Mouse (Mus musculus) embryonic facial prominence, embryonic 13.5 days (tissue): ENCODE results near the gene Zfp791. TPM values are rescaled to one million over a fixed set of nuclear protein-coding genes. Genes with fewer than 3 reads are reported as not detected.

Experiments used
- ATAC-seq: fragments of 200-750 bp; cut with Nextera tagmentation; 2 replicates; pipeline ENCODE4 v1.8.0; 2017; ENCODE audit warnings: low read depth; ENCODE audit not compliant: insufficient number of reproducible peaks, insufficient read depth, low FRiP score, low TSS enrichment
- H3K27ac ChIP-seq: fragments of 300-500 bp; sonication (generic); 2 replicates; pipeline ENCODE4 v1.5.1; 2015; ENCODE audit warnings: moderate library complexity, mild to moderate bottlenecking, inconsistent platforms
- H3K27me3 ChIP-seq: fragments of 300-500 bp; sonication (generic); 2 replicates; pipeline ENCODE4 v1.6.1; 2015; ENCODE audit warnings: mild to moderate bottlenecking, inconsistent platforms
- H3K36me3 ChIP-seq: fragments of 300-500 bp; sonication (generic); 2 replicates; pipeline ENCODE4 v1.6.1; 2015; ENCODE audit warnings: mild to moderate bottlenecking, inconsistent platforms
- H3K4me1 ChIP-seq: fragments of 300-500 bp; sonication (generic); 2 replicates; pipeline ENCODE4 v1.6.1; 2015; ENCODE audit warnings: inconsistent platforms
- H3K4me2 ChIP-seq: fragments of 300-500 bp; sonication (generic); 2 replicates; pipeline ENCODE4 v1.6.1; 2015; ENCODE audit warnings: moderate library complexity, mild to moderate bottlenecking, inconsistent platforms
- H3K4me3 ChIP-seq: fragments of 300-500 bp; sonication (generic); 2 replicates; pipeline ENCODE4 v1.5.1; 2015; ENCODE audit warnings: mild to moderate bottlenecking, inconsistent platforms
- H3K9ac ChIP-seq: fragments of 300-500 bp; sonication (generic); 2 replicates; pipeline ENCODE4 v1.6.1; 2015; ENCODE audit warnings: mild to moderate bottlenecking, inconsistent platforms
- H3K9me3 ChIP-seq: fragments of 300-500 bp; sonication (generic); 2 replicates; pipeline ENCODE4 v1.6.1; 2016; ENCODE audit warnings: inconsistent platforms
- WGBS: fragments of 180-500 bp; shearing (Covaris S2); methylation state at CpG from one replicate; pipeline ENCODE4 v1.1.7; 2015; ENCODE audit warnings: mixed read lengths; 5-methylcytosine and 5-hydroxymethylcytosine counted together
- polyA plus RNA-seq: library from polyadenylated mRNA; unstranded; fragments of >200 nt; fragmentation: Nextera tagmentation; extraction: Ambion mirVana; gene quantifications from 2 replicates; pipeline ENCODE4 v1.2.1, GENCODE M21; 2015

Gene Zfp791
- polyA plus RNA-seq, 1 experiment from 2014 or later: 2.9 TPM

GRCm38 (mm10) chr8:85081216-85081555 is 41.7 kb downstream of the Zfp791 start, which contains the start of gene Wdr83:
TSS of gene Wdr83 (minus strand) at chr8:85081306.
- Histone ChIP-seq H3K36me3 (peaks cover 33% of the 10 kb centered on the region), H3K4me3 (peak within 1 kb of the TSS; percentile 93), H3K27ac (peak within 1 kb of the TSS; percentile 62), H3K9ac (peak within 1 kb of the TSS; percentile 92), H3K27me3 (no peaks in the 10 kb centered on the region), H3K9me3 (no peaks in the 10 kb centered on the region), H3K4me2 (peak within 1 kb of the TSS; percentile 97), H3K4me1 (peaks cover 31% of the 10 kb centered on the region)
- 0% methylated on average over 9 of the region's 9 CpGs for WGBS
- ATAC-seq: peak; percentile 53; the same call in 1 of the 2 replicates

GRCm38 (mm10) chr8:85080532-85081215 is 42.2 kb downstream of the Zfp791 start, which contains the start of gene Wdr83os:
TSS of gene Wdr83os (plus strand) at chr8:85080740.
- Histone ChIP-seq H3K4me3 (peak within 1 kb of the TSS; percentile 93), H3K4me2 (peak within 1 kb of the TSS; percentile 97), H3K27me3 (no peaks in the 10 kb centered on the region), H3K9me3 (no peaks in the 10 kb centered on the region), H3K9ac (peak within 1 kb of the TSS; percentile 92), H3K36me3 (peaks cover 35% of the 10 kb centered on the region), H3K4me1 (peaks cover 31% of the 10 kb centered on the region), H3K27ac (peak within 1 kb of the TSS; percentile 62)
- under 1% methylated on average over 30 of the region's 30 CpGs for WGBS
- peak; percentile 17; the same call in 1 of the 2 replicates for ATAC-seq

GRCm38 (mm10) chr8:85080214-85080531 is 42.7 kb downstream of the Zfp791 start:
- no peaks in the 10 kb centered on the region for H3K9me3 ChIP-seq
- H3K36me3 ChIP-seq: peaks cover 35% of the 10 kb centered on the region
- no peak for ATAC-seq
- under 1% methylated on average over 25 of the region's 25 CpGs for WGBS
- peaks cover 31% of the 10 kb centered on the region for H3K4me1 ChIP-seq
- H3K27ac ChIP-seq: peak overlapping the region; percentile 62
- H3K4me3 ChIP-seq: peak overlapping the region; percentile 93
- peak overlapping the region; percentile 92 for H3K9ac ChIP-seq
- H3K4me2 ChIP-seq: peak overlapping the region; percentile 97
- H3K27me3 ChIP-seq: no peaks in the 10 kb centered on the region

GRCm38 (mm10) chr8:85076993-85077392 is 45.9 kb downstream of the Zfp791 start:
- peaks cover 19% of the 10 kb centered on the region for H3K4me1 ChIP-seq
- H3K4me3 ChIP-seq: no peak overlapping the region
- no peak overlapping the region for H3K4me2 ChIP-seq
- 0% methylated on average over 2 of the region's 2 CpGs for WGBS
- no peaks in the 10 kb centered on the region for H3K9me3 ChIP-seq
- no peak for ATAC-seq
- H3K27me3 ChIP-seq: no peaks in the 10 kb centered on the region
- no peak overlapping the region for H3K9ac ChIP-seq
- no peak overlapping the region for H3K27ac ChIP-seq
- peaks cover 52% of the 10 kb centered on the region for H3K36me3 ChIP-seq

GRCm38 (mm10) chr8:85076001-85076400 is 46.9 kb downstream of the Zfp791 start:
- WGBS: 82% methylated on average over 9 of the region's 9 CpGs
- H3K36me3 ChIP-seq: peaks cover 52% of the 10 kb centered on the region

DNA sequence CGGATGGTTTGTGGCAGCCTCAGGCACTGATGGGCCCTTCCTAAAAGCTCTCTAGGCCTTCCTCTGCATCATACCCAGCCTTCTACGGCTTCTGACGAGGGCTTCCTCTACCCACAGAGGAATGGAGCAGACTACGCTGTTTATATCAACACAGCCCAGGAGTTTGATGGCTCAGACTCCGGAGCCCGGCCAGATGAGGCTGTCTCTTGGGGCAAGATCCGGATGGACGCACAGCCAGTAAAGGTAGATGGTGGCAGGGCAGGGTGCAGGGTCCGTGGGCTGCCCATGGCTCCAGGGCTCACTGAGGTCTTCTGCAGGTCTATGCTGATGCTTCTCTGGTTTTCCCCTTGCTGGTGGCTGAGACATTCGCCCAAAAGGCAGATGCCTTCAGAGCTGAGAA is 48.3 kb downstream of the Zfp791 start:
- H3K4me3 ChIP-seq: no peak overlapping the region
- H3K4me1 ChIP-seq: peaks cover 12% of the 10 kb centered on the region
- no peak overlapping the region for H3K27ac ChIP-seq
- 80% methylated on average over 10 of the region's 10 CpGs for WGBS
- no peak overlapping the region for H3K9ac ChIP-seq
- no peaks in the 10 kb centered on the region for H3K9me3 ChIP-seq
- peaks cover 52% of the 10 kb centered on the region for H3K36me3 ChIP-seq
- H3K27me3 ChIP-seq: no peaks in the 10 kb centered on the region
- ATAC-seq: no peak
- no peak overlapping the region for H3K4me2 ChIP-seq

More at GRCm38 (mm10) chr8:85076001-85076400, 46.9 kb downstream of the Zfp791 start:
- ATAC-seq: no peak
- no peaks in the 10 kb centered on the region for H3K27me3 ChIP-seq
- H3K4me2 ChIP-seq: no peak overlapping the region
- H3K9ac ChIP-seq: no peak overlapping the region
- no peak overlapping the region for H3K27ac ChIP-seq
- no peaks in the 10 kb centered on the region for H3K9me3 ChIP-seq
- H3K4me1 ChIP-seq: peaks cover 13% of the 10 kb centered on the region
- no peak overlapping the region for H3K4me3 ChIP-seq

- Histone ChIP-seq H3K9me3 (no peaks in the 10 kb centered on the region), H3K4me2 (no peak overlapping the region), H3K27me3 (no peaks in the 10 kb centered on the region), H3K4me1 (peaks cover 9% of the 10 kb centered on the region), H3K36me3 (peaks cover 52% of the 10 kb centered on the region), H3K9ac (no peak overlapping the region), H3K4me3 (no peak overlapping the region), H3K27ac (no peak overlapping the region)
- 83% methylated on average over 10 of the region's 10 CpGs for WGBS
- no peak for ATAC-seq
These were observed 48.7 kb downstream of the Zfp791 start for GRCm38 (mm10) chr8:85074167-85074566.

DNA sequence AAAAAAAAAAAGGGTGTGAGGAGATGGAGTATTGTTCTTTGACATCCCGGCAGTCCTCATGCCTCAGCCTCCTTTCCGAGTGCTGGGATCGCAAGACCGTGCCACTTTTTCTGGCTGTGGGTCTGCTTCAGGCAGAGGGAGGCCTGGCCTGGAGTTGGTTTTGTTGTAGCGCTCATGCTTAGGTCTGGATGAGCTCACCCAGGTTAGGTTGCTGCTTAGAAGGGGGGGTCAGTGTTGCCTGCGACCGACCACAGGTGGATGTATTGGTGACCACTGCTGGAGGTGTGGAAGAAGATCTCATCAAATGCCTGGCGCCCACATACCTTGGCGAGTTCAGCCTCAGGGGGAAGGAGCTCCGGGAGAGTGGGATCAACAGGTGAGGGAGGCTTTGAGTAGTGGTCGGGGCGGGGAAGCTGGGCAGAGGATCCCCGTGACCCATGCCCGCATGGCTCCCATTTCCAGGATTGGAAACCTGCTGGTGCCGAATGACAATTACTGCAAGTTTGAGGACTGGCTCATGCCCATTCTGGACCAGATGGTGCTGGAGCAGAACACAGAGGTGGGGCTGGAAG is 49.8 kb downstream of the Zfp791 start:
- H3K27me3 ChIP-seq: no peaks in the 10 kb centered on the region
- H3K4me3 ChIP-seq: peak overlapping the region; percentile 97; the same call in 1 of the 2 replicates
- no peak overlapping the region for H3K27ac ChIP-seq
- peaks cover 52% of the 10 kb centered on the region for H3K36me3 ChIP-seq
- H3K4me2 ChIP-seq: peak overlapping the region; percentile 76
- peaks cover 9% of the 10 kb centered on the region for H3K4me1 ChIP-seq
- no peak for ATAC-seq
- WGBS: 88% methylated on average over 15 of the region's 15 CpGs
- no peaks in the 10 kb centered on the region for H3K9me3 ChIP-seq
- H3K9ac ChIP-seq: peak overlapping the region; percentile 40; the same call in 1 of the 2 replicates

DNA sequence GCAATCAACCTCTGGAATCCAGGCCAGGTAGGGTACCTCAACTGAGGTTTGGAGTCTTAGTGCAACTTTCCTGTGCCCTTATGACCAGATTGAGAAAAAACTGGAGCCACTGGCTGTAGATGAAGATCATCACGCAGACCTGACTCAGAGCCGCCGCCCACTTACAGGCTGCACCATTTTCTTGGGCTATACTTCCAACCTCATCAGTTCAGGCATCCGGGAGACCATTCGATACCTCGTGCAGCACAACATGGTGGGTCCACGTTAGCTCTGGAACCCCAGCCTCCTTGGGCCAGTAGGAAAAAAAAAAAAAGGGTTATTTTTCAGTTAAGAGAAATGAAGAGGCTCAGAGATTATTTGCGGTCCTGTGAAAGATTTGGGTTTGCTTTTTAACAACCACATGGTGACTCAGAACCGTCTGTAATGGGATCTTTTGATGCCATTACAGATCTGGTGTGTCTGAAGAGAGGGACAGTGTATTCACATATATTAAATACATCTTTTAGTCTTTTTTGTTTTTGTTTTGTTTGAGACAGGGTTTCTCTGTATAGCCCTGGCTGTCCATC is 50.4 kb downstream of the Zfp791 start:
- Histone ChIP-seq H3K27me3 (no peaks in the 10 kb centered on the region), H3K27ac (peak overlapping the region; percentile 97), H3K4me1 (peaks cover 9% of the 10 kb centered on the region), H3K9me3 (no peaks in the 10 kb centered on the region), H3K4me2 (peak overlapping the region; percentile 76), H3K4me3 (peak overlapping the region; percentile 97), H3K36me3 (peaks cover 53% of the 10 kb centered on the region), H3K9ac (peak overlapping the region; percentile 94)
- peak; percentile 0; the same call in 1 of the 2 replicates for ATAC-seq
- 31% methylated on average over 9 of the region's 9 CpGs for WGBS

DNA sequence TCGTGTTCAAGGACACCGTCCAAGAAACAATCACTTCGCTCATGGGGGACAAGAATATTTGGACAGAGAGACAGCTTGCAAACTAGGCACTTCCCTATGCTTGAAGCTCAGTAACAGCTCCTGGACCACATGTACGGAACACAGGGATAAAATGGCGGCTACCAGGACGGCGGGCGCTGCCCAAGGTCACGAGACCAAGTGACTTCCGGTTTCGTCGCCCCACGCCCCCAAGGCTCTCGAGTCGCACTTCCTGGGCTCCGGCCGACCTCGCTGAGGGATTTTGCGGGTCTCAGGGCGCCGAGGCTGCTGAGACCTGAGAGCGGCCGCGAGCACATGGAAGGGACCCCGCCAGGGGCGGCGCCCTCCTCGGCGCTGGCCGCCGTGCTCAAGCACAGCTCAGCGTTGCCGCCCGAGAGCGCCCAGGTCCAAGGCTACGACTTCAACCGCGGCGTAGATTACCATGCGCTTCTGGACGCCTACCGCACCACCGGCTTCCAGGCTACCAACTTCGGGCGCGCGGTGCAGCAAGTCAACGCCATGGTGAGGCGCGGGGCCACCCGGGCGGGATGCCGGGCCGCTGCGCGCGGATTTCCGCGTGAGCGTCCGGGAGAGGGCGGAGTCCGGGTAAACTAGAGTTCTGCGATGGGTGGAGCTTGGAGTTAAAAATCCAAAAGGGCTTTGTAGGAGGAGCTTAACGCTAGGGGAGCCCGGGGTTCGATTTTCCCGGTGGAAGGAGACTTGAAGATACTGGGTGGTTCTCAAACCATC is 51.2 kb downstream of the Zfp791 start, which contains the start of gene Dhps:
TSS of gene Dhps (plus strand) at position 244 of the 768 bp plus-strand sequence.
- Histone ChIP-seq H3K4me1 (peaks cover 9% of the 10 kb centered on the region), H3K9me3 (no peaks in the 10 kb centered on the region), H3K36me3 (peaks cover 56% of the 10 kb centered on the region), H3K27me3 (no peaks in the 10 kb centered on the region), H3K4me2 (peak within 1 kb of the TSS; percentile 76), H3K9ac (peak within 1 kb of the TSS; percentile 94), H3K4me3 (peak within 1 kb of the TSS; percentile 97), H3K27ac (peak within 1 kb of the TSS; percentile 97)
- peak; percentile 72 for ATAC-seq
- WGBS: under 1% methylated on average over 68 of the region's 68 CpGs

DNA sequence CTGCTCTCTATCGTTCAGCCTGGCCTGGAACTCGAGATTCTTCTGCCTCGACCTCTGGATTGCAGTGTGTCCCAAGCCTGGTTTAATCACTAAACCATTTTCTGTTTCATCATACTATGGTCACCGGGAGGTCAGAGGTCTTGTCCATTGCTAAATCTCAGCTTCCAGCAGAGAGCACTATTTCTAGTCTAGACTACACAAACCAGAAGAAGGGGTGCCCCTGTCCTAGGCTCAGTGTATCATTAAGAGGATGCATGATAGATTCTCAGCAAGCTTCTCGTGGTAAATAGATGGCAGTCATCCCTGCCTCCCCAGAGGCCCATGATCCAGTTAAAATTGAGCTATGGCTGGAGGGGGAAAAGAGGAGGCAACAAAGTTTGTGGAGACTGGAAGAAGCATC is 51.9 kb downstream of the Zfp791 start:
- whole genome bisulfite sequencing: 77% methylated on average over 5 of the region's 5 CpGs
- peak overlapping the region; percentile 97 for H3K27ac ChIP-seq
- peak overlapping the region; percentile 76 for H3K4me2 ChIP-seq
- no peaks in the 10 kb centered on the region for H3K9me3 ChIP-seq
- peaks cover 9% of the 10 kb centered on the region for H3K4me1 ChIP-seq
- peak overlapping the region; percentile 94 for H3K9ac ChIP-seq
- H3K4me3 ChIP-seq: peak overlapping the region; percentile 97
- H3K36me3 ChIP-seq: peaks cover 56% of the 10 kb centered on the region
- H3K27me3 ChIP-seq: no peaks in the 10 kb centered on the region
- no peak for ATAC-seq
